Mouse (Mus musculus) right cerebral cortex, adult 18-20 months (tissue): ENCODE measurements around the gene Sobp.

Source experiments
- DNase-seq: peaks from one replicate; pipeline ENCODE4 v3.0.0; 2022; ENCODE audit warnings: mixed read lengths

Gene Sobp

GRCm38 (mm10) chr10:42987594-42988052 is 186.7 kb downstream of the Sobp start:
- DNase-seq = no peak

GRCm38 (mm10) chr10:42984886-42985285 is 189.4 kb downstream of the Sobp start:
- DNase-seq = no peak

GRCm38 (mm10) chr10:42980999-42981757 is 193.2 kb downstream of the Sobp start:
- DNase-seq = no peak

GRCm38 (mm10) chr10:42978346-42978745 is 196.0 kb downstream of the Sobp start:
- DNase-seq = no peak

- no peak for DNase-seq
Measured at GRCm38 (mm10) chr10:42976577-42976976, 197.8 kb downstream of the Sobp start.

- no peak for DNase-seq
Measured at GRCm38 (mm10) chr10:42973537-42973936, 200.8 kb downstream of the Sobp start.

- peak; percentile 56 for DNase-seq
Measured at GRCm38 (mm10) chr10:42972504-42973172, 201.7 kb downstream of the Sobp start.

- no peak for DNase-seq
Measured at GRCm38 (mm10) chr10:42968332-42968731, 206.0 kb downstream of the Sobp start.

GRCm38 (mm10) chr10:42963061-42963460 is 211.3 kb downstream of the Sobp start:
- DNase-seq = no peak

GRCm38 (mm10) chr10:42962655-42963054 is 211.7 kb downstream of the Sobp start:
- DNase-seq = no peak

- DNase-seq = no peak
Measured at GRCm38 (mm10) chr10:42962181-42962601, 212.1 kb downstream of the Sobp start.

- no peak for DNase-seq
Measured at GRCm38 (mm10) chr10:42961771-42962170, 212.6 kb downstream of the Sobp start.

- DNase-seq = no peak
Measured at GRCm38 (mm10) chr10:42958686-42959085, 215.6 kb downstream of the Sobp start.

GRCm38 (mm10) chr10:42957881-42958651 is 216.3 kb downstream of the Sobp start:
- peak; percentile 67 for DNase-seq

GRCm38 (mm10) chr10:42955205-42955604 is 219.1 kb downstream of the Sobp start:
- no peak for DNase-seq

GRCm38 (mm10) chr10:42953601-42954000 is 220.7 kb downstream of the Sobp start:
- no peak for DNase-seq
